Mouse (Mus musculus) liver, adult 2 months (tissue): ENCODE results near the gene Map3k6. TPM values are rescaled to one million over a fixed set of nuclear protein-coding genes. Genes with fewer than 3 reads are reported as not detected.

ENCODE experiments used
- DNase-seq: peaks from one replicate; pipeline ENCODE4 v3.0.0-alpha.2; 2011; ENCODE audit warnings: low read depth, low spot score; ENCODE audit errors: extremely low read depth
- H3K27ac ChIP-seq: fragments of 200-500 bp; replicated peaks from 2 replicates; pipeline ENCODE4 v1.5.1; 2012; ENCODE audit warnings: low read depth, mild to moderate bottlenecking, control low read depth, inconsistent platforms, low read length; ENCODE audit not compliant: insufficient read depth
- H3K27me3 ChIP-seq: fragments of 200-500 bp; 2 replicates; pipeline ENCODE4 v1.6.1; 2012; ENCODE audit warnings: mild to moderate bottlenecking, moderate library complexity, low read length, inconsistent platforms; ENCODE audit not compliant: control insufficient read depth, insufficient read depth
- H3K36me3 ChIP-seq: fragments of 200-500 bp; 2 replicates; pipeline ENCODE4 v1.6.1; 2012; ENCODE audit warnings: low read length, inconsistent platforms; ENCODE audit not compliant: control insufficient read depth, insufficient read depth
- H3K4me1 ChIP-seq: fragments of 200-500 bp; 2 replicates; pipeline ENCODE4 v1.6.1; 2011; ENCODE audit warnings: low read length; ENCODE audit not compliant: control insufficient read depth, insufficient read depth
- H3K4me3 ChIP-seq: fragments of 200-500 bp; 2 replicates; pipeline ENCODE4 v1.5.1; 2011; ENCODE audit warnings: low read depth, mild to moderate bottlenecking, control low read depth, low read length, moderate library complexity; ENCODE audit not compliant: insufficient read depth
- H3K79me2 ChIP-seq: fragments of 200-500 bp; 2 replicates; pipeline ENCODE4 v1.6.1; 2012; ENCODE audit warnings: inconsistent platforms, mild to moderate bottlenecking, low read length, moderate library complexity; ENCODE audit not compliant: control insufficient read depth, insufficient read depth
- H3K9ac ChIP-seq: fragments of 200-500 bp; 2 replicates; pipeline ENCODE4 v1.6.1; 2012; ENCODE audit warnings: low read depth, mild to moderate bottlenecking, control low read depth, inconsistent platforms, low read length
- CTCF ChIP-seq: fragments of 200-500 bp; IDR thresholded peaks from 2 replicates; pipeline ENCODE4 v1.5.1; 2011; ENCODE audit warnings: low read depth, low read length, control low read depth
- POLR2A ChIP-seq: fragments of 200-500 bp; IDR thresholded peaks from 2 replicates; pipeline ENCODE4 v1.6.1; 2011; ENCODE audit warnings: low read length, control low read depth; ENCODE audit not compliant: insufficient read depth; ENCODE audit errors: extremely low read depth
- WGBS: fragments of 180-500 bp; shearing (Covaris S2); methylation state at CpG from one replicate; pipeline ENCODE4 v1.1.7; 2018; 5-methylcytosine and 5-hydroxymethylcytosine counted together
- polyA plus RNA-seq: library from polyadenylated mRNA; depleted of rRNA; stranded (reverse); fragments of >200 nt; gene quantifications from 2 replicates; pipeline ENCODE4 v1.2.3, GENCODE M21; 2012
- total RNA-seq: library from RNA; depleted of rRNA; stranded (reverse); fragments of >200 nt; gene quantifications from 2 replicates; pipeline ENCODE4 v1.2.3, GENCODE M21; 2014

The Map3k6 gene
- total and polyA plus RNA-seq, 2 experiments, result 0.80 to 1.3 TPM

DNA sequence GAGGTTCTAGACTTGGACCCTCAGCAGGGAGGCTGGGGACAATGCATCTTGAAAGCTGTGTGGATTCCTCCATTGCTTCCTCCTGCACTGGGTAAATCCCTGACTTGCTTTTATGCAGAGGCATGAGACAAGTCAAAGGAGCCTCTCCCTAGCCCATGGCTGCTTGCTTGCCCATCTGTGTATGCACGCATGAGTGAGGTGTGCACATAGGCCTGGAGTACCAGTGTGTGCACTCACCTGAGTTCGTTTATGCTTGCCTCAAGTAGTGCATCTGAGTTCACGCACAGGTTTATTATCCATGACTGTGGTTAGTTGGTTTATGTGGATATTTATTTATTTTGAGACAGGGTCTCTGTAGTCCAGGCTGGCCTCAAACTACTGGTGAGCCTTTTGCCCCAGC lies 38.4 kb upstream of the Map3k6 start:
- WGBS, result 93% methylated on average over 3 of the region's 3 CpGs
- Histone ChIP-seq H3K27me3 (no peaks in the 10 kb centered on the region), H3K4me3 (no peak overlapping the region), H3K4me1 (no peaks in the 10 kb centered on the region), H3K27ac (no peak overlapping the region), H3K9ac (no peak overlapping the region), H3K79me2 (no peaks in the 10 kb centered on the region), H3K36me3 (no peaks in the 10 kb centered on the region)
- no peak for TF ChIP-seq POLR2A
- no peak for TF ChIP-seq CTCF
- no peak for DNase-seq

DNA sequence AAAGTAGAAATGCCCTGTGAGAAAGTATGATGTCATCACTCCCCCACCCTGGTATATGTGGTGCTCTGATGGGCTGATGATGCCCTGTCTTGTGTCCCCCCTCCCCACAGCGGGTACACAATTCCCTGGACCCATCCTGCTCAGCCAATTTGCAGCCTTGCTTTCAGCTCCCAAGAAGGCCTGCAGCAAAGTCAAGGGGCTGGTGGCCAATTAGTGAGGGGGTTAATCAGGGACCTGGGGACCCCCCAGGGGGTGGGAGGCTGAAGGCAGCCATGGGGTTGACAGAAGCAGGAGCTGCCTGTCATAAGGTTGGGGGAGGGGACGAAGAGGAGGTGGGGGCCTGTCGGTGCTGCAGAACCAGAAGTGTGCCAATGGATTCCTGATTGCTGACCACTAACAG lies 37.0 kb upstream of the Map3k6 start:
- TF ChIP-seq POLR2A (no peak), CTCF (no peak)
- Histone ChIP-seq H3K4me3 (no peak overlapping the region), H3K36me3 (no peaks in the 10 kb centered on the region), H3K79me2 (no peaks in the 10 kb centered on the region), H3K27me3 (no peaks in the 10 kb centered on the region), H3K9ac (no peak overlapping the region), H3K4me1 (no peaks in the 10 kb centered on the region), H3K27ac (no peak overlapping the region)
- no peak for DNase-seq
- 80% methylated on average over 3 of the region's 3 CpGs for WGBS

DNA sequence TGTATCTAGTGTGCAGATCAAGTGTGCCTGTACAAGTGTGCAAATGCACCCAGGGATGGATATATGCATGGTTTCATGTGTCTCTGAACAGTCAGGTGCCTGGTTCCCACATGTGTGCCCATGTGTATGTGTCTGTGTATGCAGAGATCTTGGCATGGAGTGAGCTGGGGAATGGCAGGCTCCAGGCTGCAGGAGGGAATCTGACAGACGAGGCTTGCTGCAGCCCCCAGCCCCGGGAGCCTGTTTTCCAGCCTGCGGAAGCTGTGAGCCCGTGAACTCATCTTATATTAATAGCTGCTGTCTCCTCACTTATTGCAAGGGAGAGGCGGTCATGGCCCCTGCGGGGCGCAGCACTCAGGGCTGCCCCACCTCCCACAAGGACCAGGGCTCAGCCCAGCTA lies 36.2 kb upstream of the Map3k6 start:
- H3K4me1 ChIP-seq, result no peaks in the 10 kb centered on the region
- H3K4me3 ChIP-seq, result no peak overlapping the region
- H3K9ac ChIP-seq, result no peak overlapping the region
- no peak overlapping the region for H3K27ac ChIP-seq
- H3K79me2 ChIP-seq, result no peaks in the 10 kb centered on the region
- no peaks in the 10 kb centered on the region for H3K27me3 ChIP-seq
- WGBS, result 76% methylated on average over 7 of the region's 7 CpGs
- DNase-seq, result no peak
- TF ChIP-seq CTCF (no peak), POLR2A (no peak)
- H3K36me3 ChIP-seq, result no peaks in the 10 kb centered on the region

DNA sequence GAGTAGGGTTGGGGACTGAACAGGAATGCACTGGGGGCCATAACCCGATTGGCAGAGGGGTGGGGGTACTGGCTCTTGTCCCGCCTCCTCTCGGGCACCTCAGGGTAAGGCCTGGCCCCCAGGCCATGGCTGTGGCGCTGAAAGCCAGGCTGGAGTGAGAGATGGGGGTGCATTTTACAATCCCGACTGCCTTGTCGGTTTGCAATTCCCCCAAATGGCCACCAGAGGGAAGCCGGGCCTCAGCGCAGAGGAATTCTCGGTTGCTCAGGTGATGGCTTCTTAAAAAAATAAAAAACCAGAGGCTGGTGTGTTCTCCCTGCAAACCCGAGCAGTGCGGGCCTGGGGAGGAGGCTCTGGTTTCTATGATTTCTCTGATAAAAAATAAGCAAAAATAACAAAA lies 31.3 kb upstream of the Map3k6 start:
- DNase-seq, result peak; percentile 34
- 6% methylated on average over 11 of the region's 11 CpGs for WGBS
- Histone ChIP-seq H3K79me2 (no peaks in the 10 kb centered on the region), H3K4me1 (peaks cover 4% of the 10 kb centered on the region), H3K9ac (no peak overlapping the region), H3K27ac (no peak overlapping the region), H3K27me3 (no peaks in the 10 kb centered on the region; the same call in 1 of the 2 replicates), H3K4me3 (no peak overlapping the region), H3K36me3 (no peaks in the 10 kb centered on the region)
- TF ChIP-seq POLR2A (no peak), CTCF (peak; percentile 90)

DNA sequence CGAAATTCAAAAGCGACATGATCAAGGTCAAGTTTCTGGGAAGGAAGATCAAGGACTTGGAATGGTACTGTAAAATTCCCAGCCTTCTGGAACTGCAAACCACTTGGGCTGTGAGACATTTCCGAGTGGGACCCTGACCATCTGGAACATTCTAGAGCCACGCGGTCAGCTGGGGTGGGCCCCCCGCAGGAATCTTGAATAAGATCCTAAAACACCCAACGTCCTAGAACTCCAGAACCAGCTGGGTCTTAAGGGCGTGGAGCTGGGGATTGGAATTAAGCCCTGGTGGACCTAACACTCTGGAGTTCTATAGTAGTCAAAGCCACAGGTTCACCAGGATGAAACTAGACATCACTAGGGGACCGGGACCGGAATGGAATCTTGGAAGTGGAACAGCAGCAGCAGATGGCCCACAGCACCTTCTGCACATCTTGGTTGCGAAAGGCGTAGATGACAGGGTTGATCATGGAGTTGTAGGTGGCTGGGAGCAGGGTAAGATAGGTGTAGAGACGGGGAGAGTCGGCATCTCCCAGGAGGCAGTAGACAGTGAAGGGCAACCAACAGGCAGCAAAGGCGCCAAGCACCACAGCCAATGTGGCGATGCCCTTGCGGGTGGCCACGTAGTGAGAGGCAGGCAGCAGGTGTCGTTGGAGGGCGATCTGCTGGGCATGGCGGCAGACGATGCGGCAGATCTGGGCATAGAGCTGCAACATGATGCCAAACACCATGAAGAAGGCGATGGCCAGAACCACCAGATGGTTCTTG lies 30.4 kb upstream of the Map3k6 start:
- H3K27me3 ChIP-seq, result no peaks in the 10 kb centered on the region; the same call in 1 of the 2 replicates

DNA sequence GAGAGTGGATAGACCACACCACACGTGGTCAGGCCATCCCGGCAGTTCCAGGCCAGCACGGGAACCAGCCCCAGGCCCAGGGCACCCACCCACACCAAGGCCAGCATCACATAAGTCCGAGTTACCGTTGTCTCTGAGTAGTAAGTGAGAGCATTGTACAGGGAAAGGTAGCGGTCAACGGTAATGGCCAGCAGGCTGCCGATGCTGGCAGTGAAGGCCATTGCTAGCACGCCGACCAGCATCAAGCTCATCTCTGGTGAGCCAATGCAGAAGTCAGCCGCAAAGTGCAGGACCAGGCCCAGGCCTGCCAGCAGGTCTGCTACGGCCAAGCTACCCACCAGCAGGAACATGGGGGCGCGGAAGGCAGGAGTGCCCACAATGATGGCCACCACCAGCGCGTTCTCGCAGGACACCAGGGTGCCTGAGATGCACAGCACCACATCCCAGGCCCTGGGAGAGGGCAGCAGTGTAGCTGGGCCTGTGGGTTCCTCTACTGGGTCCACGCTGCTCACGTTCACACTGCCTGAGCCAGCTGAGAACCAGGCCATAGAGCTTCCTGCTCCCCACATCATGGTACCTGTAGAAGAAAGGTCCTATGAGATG lies 29.7 kb upstream of the Map3k6 start:
- H3K36me3 ChIP-seq, result no peaks in the 10 kb centered on the region
- H3K4me3 ChIP-seq, result no peak overlapping the region
- H3K27ac ChIP-seq, result no peak overlapping the region
- no peak overlapping the region for H3K9ac ChIP-seq
- H3K79me2 ChIP-seq, result no peaks in the 10 kb centered on the region
- peaks cover 4% of the 10 kb centered on the region for H3K4me1 ChIP-seq
- no peaks in the 10 kb centered on the region; the same call in 1 of the 2 replicates for H3K27me3 ChIP-seq
- WGBS, result 96% methylated on average over 19 of the region's 19 CpGs
- TF ChIP-seq POLR2A (no peak), CTCF (no peak)
- no peak for DNase-seq

More for the DNA sequence above, 30.4 kb upstream of the Map3k6 start:
- DNase-seq, result no peak
- Histone ChIP-seq H3K79me2 (no peaks in the 10 kb centered on the region), H3K9ac (no peak overlapping the region), H3K27ac (no peak overlapping the region), H3K4me1 (peaks cover 4% of the 10 kb centered on the region), H3K4me3 (no peak overlapping the region), H3K36me3 (no peaks in the 10 kb centered on the region)
- WGBS, result 94% methylated on average over 24 of the region's 24 CpGs
- no peak for TF ChIP-seq CTCF
- no peak for TF ChIP-seq POLR2A
